Mouse (Mus musculus) adipocyte (in vitro differentiated cells): ENCODE data around the gene Zfp182.

Experiments used
- DNase-seq: peaks from one replicate; pipeline ENCODE4 v3.0.0-alpha.2; 2016; ENCODE audit warnings: low spot score

The Zfp182 gene

DNA sequence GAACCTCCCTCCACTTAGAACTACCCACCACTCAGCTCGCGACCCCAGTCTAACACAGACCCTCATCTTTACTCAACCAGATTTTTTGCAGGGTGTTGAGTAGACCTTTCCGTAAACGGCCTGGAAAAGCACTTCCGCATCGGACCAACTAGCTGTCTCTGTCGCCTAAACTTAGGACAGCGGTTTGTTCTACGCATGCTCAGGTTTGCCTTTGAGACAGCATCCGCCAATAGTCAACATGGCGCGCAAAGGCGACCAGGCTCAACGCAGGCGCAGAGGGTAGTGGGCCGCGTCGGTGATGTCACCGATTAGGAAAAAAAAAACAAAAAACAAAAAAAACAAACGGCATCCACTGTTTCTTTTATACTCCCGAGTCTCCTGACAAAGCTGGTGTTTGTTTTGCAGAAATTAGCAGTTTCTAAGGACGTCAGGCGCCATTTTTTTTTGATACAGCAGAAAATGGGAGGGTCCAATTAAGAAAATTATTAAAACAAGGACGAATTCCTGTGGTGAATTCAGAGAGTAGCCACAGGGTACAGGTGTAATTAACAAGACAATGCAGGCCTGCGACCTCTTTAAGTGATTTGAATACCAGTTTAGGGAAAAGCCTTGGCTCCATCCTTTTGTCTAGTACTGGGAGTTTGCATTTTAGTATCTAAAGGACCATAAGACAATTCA lies at the start of gene Zfp182:
Gene Zfp182, minus strand, starts transcription at position 451 of the 678 bp plus-strand sequence.
- DNase-seq: peak; percentile 91

GRCm38 (mm10) chrX:21089867-21090239 lies 27.7 kb upstream of the Zfp182 start:
- DNase-seq: no peak

DNA sequence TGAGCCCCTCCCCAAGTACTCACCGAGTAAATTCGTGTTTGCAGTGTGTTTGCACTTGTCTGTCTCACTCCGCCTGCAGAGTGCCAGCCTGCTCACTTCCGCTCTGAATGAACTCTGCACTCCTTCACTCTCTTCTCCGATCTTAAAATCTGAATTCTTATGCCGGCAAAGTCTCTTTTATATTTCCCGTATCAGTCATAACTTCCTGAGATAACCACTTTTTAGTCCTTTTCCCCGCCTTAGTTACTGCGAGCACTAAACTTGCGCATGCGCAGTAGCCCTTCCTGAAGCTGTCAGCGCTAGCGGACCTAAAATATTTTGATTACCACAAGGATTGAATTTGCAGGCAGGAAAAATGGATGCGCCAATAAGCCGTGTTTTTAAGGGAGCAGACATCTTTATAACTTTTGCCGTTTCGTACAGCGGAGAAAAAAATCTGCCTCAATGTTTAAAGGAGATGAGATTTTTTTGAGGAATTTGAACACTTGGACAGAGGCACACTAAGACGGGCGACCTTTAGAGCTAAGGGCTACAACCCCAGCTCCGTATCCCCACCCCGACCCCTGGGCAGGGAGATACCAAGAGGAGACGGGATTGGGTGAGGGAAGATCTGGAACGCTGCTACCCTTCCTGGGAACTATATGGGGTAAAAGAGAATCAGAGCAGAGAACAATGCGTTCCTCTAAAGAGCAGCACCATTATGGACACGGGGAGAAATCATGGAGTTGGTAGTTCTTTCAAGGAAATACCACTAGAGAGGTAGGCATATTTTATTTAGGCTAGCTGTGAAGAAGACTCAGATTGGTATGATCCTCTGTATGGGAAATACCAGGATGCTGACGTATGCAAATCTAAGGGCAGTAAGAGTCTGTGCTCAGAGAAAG lies 27.1 kb upstream of the Zfp182 start, which contains the start of gene Zfp300:
Gene Zfp300, minus strand, starts transcription at position 545 of the 884 bp plus-strand sequence.
- DNase-seq: peak; percentile 87

GRCm38 (mm10) chrX:21088645-21088982 lies 26.5 kb upstream of the Zfp182 start:
- no peak for DNase-seq

- no peak for DNase-seq
Measured at GRCm38 (mm10) chrX:21068106-21068505, 6.0 kb upstream of the Zfp182 start, which contains the start of gene Spaca5. Gene Spaca5 (plus strand): TSS chrX:21068406.

- DNase-seq: no peak
Measured at GRCm38 (mm10) chrX:21062544-21062890, 401 bp upstream of the Zfp182 start.

DNA sequence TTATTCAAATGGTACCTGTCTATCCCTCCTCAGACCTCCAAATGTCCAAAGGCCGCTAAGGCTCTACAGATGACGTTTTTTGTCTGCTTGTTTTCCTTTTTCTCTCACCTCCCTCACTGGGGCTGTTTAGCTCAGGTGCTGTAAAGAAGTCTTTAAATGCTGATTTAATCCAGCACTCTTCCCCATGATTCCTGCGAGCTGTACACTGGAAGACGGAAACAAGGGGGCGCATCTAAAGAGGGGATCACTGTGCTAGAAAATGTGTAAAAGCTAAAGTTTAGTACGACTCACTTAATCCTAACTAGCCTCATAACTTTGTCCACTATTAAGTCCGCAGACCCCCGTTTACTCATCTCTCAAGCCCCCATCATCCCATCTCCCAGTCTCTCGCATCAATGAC lies 656 bp downstream of the Zfp182 start:
- no peak for DNase-seq

DNA sequence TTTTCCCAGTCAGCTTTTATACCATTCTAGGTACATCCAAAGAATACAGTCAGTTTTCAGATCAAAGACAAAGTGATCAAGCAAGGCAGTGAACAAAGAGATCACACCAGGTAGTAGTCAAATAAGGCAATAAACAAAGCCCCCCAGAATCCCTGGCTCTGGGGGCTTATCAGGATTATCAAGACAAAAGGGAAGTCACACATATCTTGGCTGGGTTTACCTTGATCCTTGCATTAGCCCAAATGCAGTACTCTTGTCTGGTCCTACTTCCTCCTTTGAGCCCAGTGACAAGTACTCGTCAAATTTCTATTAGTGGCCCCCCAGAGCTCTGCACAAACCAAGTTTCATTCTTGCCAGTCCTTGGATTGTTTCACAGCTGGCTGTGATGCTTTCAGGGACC lies 81.2 kb downstream of the Zfp182 start:
- no peak for DNase-seq
